Mouse (Mus musculus): ENCODE data around the gene Mmrn2. TPM values are rescaled to one million over a fixed set of nuclear protein-coding genes. Genes with fewer than 3 reads are reported as not detected.

Gene Mmrn2
- polyA plus RNA-seq, 1 experiment from 2014 or later: 6.3 TPM

GRCm38 (mm10) chr14:34354456-34354855 lies 20.8 kb upstream of the Mmrn2 start:
- H3K4me3 ChIP-seq (ENCODE audit: low read depth, low read length): no peak overlapping the region
- no peaks in the 10 kb centered on the region for H3K27me3 ChIP-seq (ENCODE audit: control insufficient read depth, insufficient read depth, low read length)
- no peaks in the 10 kb centered on the region for H3K4me1 ChIP-seq (ENCODE audit: control insufficient read depth, insufficient read depth, low read length)
- no peak for DNase-seq (ENCODE audit: low spot score)
- H3K9ac ChIP-seq (ENCODE audit: low read length): no peak overlapping the region
- H3K4me2 ChIP-seq (ENCODE audit: low read depth, severe bottlenecking): no peak overlapping the region
- no peaks in the 10 kb centered on the region for H3K9me3 ChIP-seq (ENCODE audit: control insufficient read depth, low read length)
- WGBS: 77% methylated on average over 4 of the region's 4 CpGs
- no peaks in the 10 kb centered on the region for H3K36me3 ChIP-seq (ENCODE audit: control insufficient read depth, insufficient read depth, low read length)
- ATAC-seq (ENCODE audit: insufficient number of reproducible peaks, low FRiP score, low TSS enrichment, low read depth): no peak
- no peak overlapping the region for H3K27ac ChIP-seq (replicated peaks; ENCODE audit: low read depth, low read length)

GRCm38 (mm10) chr14:34355301-34355700 lies 20.0 kb upstream of the Mmrn2 start, which contains the start of gene Fam25c:
TSS of gene Fam25c (minus strand) at chr14:34355433.
- DNase-seq (ENCODE audit: low spot score) (no peak), ATAC-seq (ENCODE audit: insufficient number of reproducible peaks, low FRiP score, low TSS enrichment, low read depth) (no peak)
- 76% methylated on average over 6 of the region's 6 CpGs for WGBS
- Histone ChIP-seq H3K9me3 (ENCODE audit: control insufficient read depth, low read length) (no peaks in the 10 kb centered on the region), H3K4me3 (ENCODE audit: low read depth, low read length) (no peak within 1 kb of the TSS), H3K36me3 (ENCODE audit: control insufficient read depth, insufficient read depth, low read length) (no peaks in the 10 kb centered on the region), H3K4me2 (ENCODE audit: low read depth, severe bottlenecking) (no peak within 1 kb of the TSS), H3K27ac (replicated peaks; ENCODE audit: low read depth, low read length) (no peak within 1 kb of the TSS), H3K4me1 (ENCODE audit: control insufficient read depth, insufficient read depth, low read length) (no peaks in the 10 kb centered on the region), H3K27me3 (ENCODE audit: control insufficient read depth, insufficient read depth, low read length) (no peaks in the 10 kb centered on the region), H3K9ac (ENCODE audit: low read length) (no peak within 1 kb of the TSS)

- Histone ChIP-seq H3K27ac (replicated peaks; ENCODE audit: low read depth, low read length) (no peak overlapping the region), H3K9ac (ENCODE audit: low read length) (no peak overlapping the region), H3K9me3 (ENCODE audit: control insufficient read depth, low read length) (no peaks in the 10 kb centered on the region), H3K4me2 (ENCODE audit: low read depth, severe bottlenecking) (no peak overlapping the region), H3K4me3 (ENCODE audit: low read depth, low read length) (no peak overlapping the region), H3K27me3 (ENCODE audit: control insufficient read depth, insufficient read depth, low read length) (no peaks in the 10 kb centered on the region), H3K36me3 (ENCODE audit: control insufficient read depth, insufficient read depth, low read length) (no peaks in the 10 kb centered on the region), H3K4me1 (ENCODE audit: control insufficient read depth, insufficient read depth, low read length) (no peaks in the 10 kb centered on the region)
- DNase-seq (ENCODE audit: low spot score) (no peak), ATAC-seq (ENCODE audit: insufficient number of reproducible peaks, low FRiP score, low TSS enrichment, low read depth) (no peak)
- 81% methylated on average over 7 of the region's 7 CpGs for WGBS
These were observed 17.4 kb upstream of the Mmrn2 start for GRCm38 (mm10) chr14:34357671-34358455.

GRCm38 (mm10) chr14:34359676-34360244 lies 15.5 kb upstream of the Mmrn2 start:
- no peak for ATAC-seq (ENCODE audit: insufficient number of reproducible peaks, low FRiP score, low TSS enrichment, low read depth)
- WGBS: 55% methylated on average over 5 of the region's 5 CpGs
- Histone ChIP-seq H3K4me3 (ENCODE audit: low read depth, low read length) (no peak overlapping the region), H3K4me2 (ENCODE audit: low read depth, severe bottlenecking) (no peak overlapping the region), H3K36me3 (ENCODE audit: control insufficient read depth, insufficient read depth, low read length) (no peaks in the 10 kb centered on the region), H3K9ac (ENCODE audit: low read length) (no peak overlapping the region), H3K27ac (replicated peaks; ENCODE audit: low read depth, low read length) (no peak overlapping the region), H3K27me3 (ENCODE audit: control insufficient read depth, insufficient read depth, low read length) (peaks cover 6% of the 10 kb centered on the region; the same call in 1 of the 2 replicates), H3K9me3 (ENCODE audit: control insufficient read depth, low read length) (no peaks in the 10 kb centered on the region; the same call in 1 of the 2 replicates), H3K4me1 (ENCODE audit: control insufficient read depth, insufficient read depth, low read length) (peaks cover 5% of the 10 kb centered on the region; the same call in 1 of the 2 replicates)
- DNase-seq (ENCODE audit: low spot score): no peak

GRCm38 (mm10) chr14:34360251-34360650 lies 15.0 kb upstream of the Mmrn2 start:
- Histone ChIP-seq H3K4me3 (ENCODE audit: low read depth, low read length) (no peak overlapping the region), H3K27ac (replicated peaks; ENCODE audit: low read depth, low read length) (no peak overlapping the region), H3K36me3 (ENCODE audit: control insufficient read depth, insufficient read depth, low read length) (no peaks in the 10 kb centered on the region), H3K27me3 (ENCODE audit: control insufficient read depth, insufficient read depth, low read length) (peaks cover 6% of the 10 kb centered on the region; the same call in 1 of the 2 replicates), H3K4me2 (ENCODE audit: low read depth, severe bottlenecking) (no peak overlapping the region), H3K9ac (ENCODE audit: low read length) (no peak overlapping the region), H3K4me1 (ENCODE audit: control insufficient read depth, insufficient read depth, low read length) (peaks cover 5% of the 10 kb centered on the region; the same call in 1 of the 2 replicates), H3K9me3 (ENCODE audit: control insufficient read depth, low read length) (no peaks in the 10 kb centered on the region; the same call in 1 of the 2 replicates)
- DNase-seq (ENCODE audit: low spot score) (no peak), ATAC-seq (ENCODE audit: insufficient number of reproducible peaks, low FRiP score, low TSS enrichment, low read depth) (no peak)
- 48% methylated on average over 6 of the region's 6 CpGs for WGBS

GRCm38 (mm10) chr14:34362135-34362534 lies 13.1 kb upstream of the Mmrn2 start:
- Histone ChIP-seq H3K27ac (replicated peaks; ENCODE audit: low read depth, low read length) (no peak overlapping the region), H3K36me3 (ENCODE audit: control insufficient read depth, insufficient read depth, low read length) (no peaks in the 10 kb centered on the region), H3K4me1 (ENCODE audit: control insufficient read depth, insufficient read depth, low read length) (peaks cover 5% of the 10 kb centered on the region; the same call in 1 of the 2 replicates), H3K4me2 (ENCODE audit: low read depth, severe bottlenecking) (no peak overlapping the region), H3K4me3 (ENCODE audit: low read depth, low read length) (no peak overlapping the region), H3K27me3 (ENCODE audit: control insufficient read depth, insufficient read depth, low read length) (peaks cover 6% of the 10 kb centered on the region; the same call in 1 of the 2 replicates), H3K9me3 (ENCODE audit: control insufficient read depth, low read length) (no peaks in the 10 kb centered on the region; the same call in 1 of the 2 replicates), H3K9ac (ENCODE audit: low read length) (no peak overlapping the region)
- no peak for ATAC-seq (ENCODE audit: insufficient number of reproducible peaks, low FRiP score, low TSS enrichment, low read depth)
- 74% methylated on average over 4 of the region's 4 CpGs for WGBS
- no peak for DNase-seq (ENCODE audit: low spot score)

- H3K27me3 ChIP-seq (ENCODE audit: control insufficient read depth, insufficient read depth, low read length): peaks cover 6% of the 10 kb centered on the region; the same call in 1 of the 2 replicates
- 28% methylated on average over 18 of the region's 18 CpGs for WGBS
- peak; percentile 60 for DNase-seq (ENCODE audit: low spot score)
- no peaks in the 10 kb centered on the region; the same call in 1 of the 2 replicates for H3K9me3 ChIP-seq (ENCODE audit: control insufficient read depth, low read length)
- H3K4me1 ChIP-seq (ENCODE audit: control insufficient read depth, insufficient read depth, low read length): peaks cover 5% of the 10 kb centered on the region; the same call in 1 of the 2 replicates
- peak overlapping the region; percentile 33 for H3K4me3 ChIP-seq (ENCODE audit: low read depth, low read length)
- ATAC-seq (ENCODE audit: insufficient number of reproducible peaks, low FRiP score, low TSS enrichment, low read depth): no peak
- H3K4me2 ChIP-seq (ENCODE audit: low read depth, severe bottlenecking): peak overlapping the region; percentile 70
- no peak overlapping the region for H3K27ac ChIP-seq (replicated peaks; ENCODE audit: low read depth, low read length)
- H3K36me3 ChIP-seq (ENCODE audit: control insufficient read depth, insufficient read depth, low read length): no peaks in the 10 kb centered on the region
- H3K9ac ChIP-seq (ENCODE audit: low read length): peak overlapping the region; percentile 30
These were observed 12.4 kb upstream of the Mmrn2 start for GRCm38 (mm10) chr14:34362726-34363445.
